Mouse (Mus musculus): ENCODE results near the gene Fgd6. TPM values are rescaled to one million over a fixed set of nuclear protein-coding genes. Genes with fewer than 3 reads are reported as not detected.

Fgd6 gene
- total and polyA plus RNA-seq, 3 experiments, result 1.2 to 2.8 TPM; not detected in 1

DNA sequence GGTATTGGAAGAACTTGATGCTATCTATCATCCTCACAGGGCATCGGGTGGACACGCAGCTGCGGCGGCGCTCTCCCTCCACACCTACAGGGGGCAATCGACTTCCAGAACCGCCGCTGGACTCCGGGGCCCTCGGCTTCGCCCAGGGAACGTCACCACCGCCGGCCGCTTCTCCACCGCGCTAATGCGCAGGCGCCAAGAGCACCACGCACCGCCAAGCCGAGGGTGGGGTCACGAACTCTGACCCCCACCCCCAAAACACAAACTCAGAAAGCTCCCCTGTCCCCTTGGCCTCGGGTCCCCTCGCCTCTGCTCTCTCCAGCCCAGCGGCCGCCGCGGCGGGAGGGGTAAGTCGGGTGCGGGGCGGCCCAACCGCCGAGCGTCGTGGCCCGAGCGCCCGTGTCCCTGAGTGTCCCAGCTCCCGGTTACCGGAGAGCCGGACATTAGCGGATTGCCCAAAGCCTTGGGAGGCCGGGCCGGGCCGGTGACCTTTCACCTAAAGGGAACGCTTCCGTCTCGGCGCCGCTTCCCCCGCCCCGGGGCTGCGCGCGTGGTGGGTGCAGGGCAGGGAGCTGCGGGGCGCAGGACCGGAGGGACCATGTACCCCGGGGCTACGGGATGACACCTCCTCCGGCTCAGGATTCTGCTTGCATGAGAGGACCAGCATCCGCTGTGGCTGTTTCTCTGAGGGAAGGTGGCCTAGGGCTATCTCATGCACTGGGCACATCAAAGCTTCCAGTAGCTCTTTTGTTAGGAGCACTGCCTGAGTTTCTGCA, 112.1 kb downstream of the Fgd6 start, which contains the start of gene Nr2c1:
Gene Nr2c1, plus strand, starts transcription at position 268 of the 776 bp plus-strand sequence.
- DNase-seq (ENCODE audit: low read depth, low spot score), result peak; percentile 85
- H3K36me3 ChIP-seq (ENCODE audit: control insufficient read depth in 1 of 2, insufficient read depth in 2 of 2, low read length in 2 of 2), result peaks cover 0 to 3% of the 10 kb centered on the region in 2 experiments; a peak in 1 of 4 replicates
- H3K9ac ChIP-seq (ENCODE audit: control insufficient read depth, low read depth, low read length, poor library complexity, severe bottlenecking), result peak within 1 kb of the TSS; percentile 78
- no peaks in the 10 kb centered on the region for H3K9me3 ChIP-seq (replicated peaks; ENCODE audit: insufficient read depth, low read length)
- no peaks in the 10 kb centered on the region for H3K27me3 ChIP-seq (ENCODE audit: control insufficient read depth in 1 of 2, insufficient read depth in 2 of 2, low read length in 2 of 2)
- H3K79me2 ChIP-seq (ENCODE audit: control insufficient read depth, insufficient read depth, low read length, poor library complexity), result peaks cover 8% of the 10 kb centered on the region; the same call in 1 of the 2 replicates
- H3K4me1 ChIP-seq (ENCODE audit: control insufficient read depth in 1 of 2, insufficient read depth in 2 of 2, low read length in 2 of 2), result peaks cover 0 to 3% of the 10 kb centered on the region in 2 experiments; a peak in 1 of 4 replicates
- peak within 1 kb of the TSS; percentile 26 for H3K27ac ChIP-seq (ENCODE audit: control insufficient read depth, low read depth, low read length)
- H3K4me3 ChIP-seq (ENCODE audit: control insufficient read depth in 1 of 2, insufficient read depth in 1 of 2, low read depth in 2 of 2, low read length in 2 of 2), result peak within 1 kb of the TSS; percentile 72 to 75
- TF ChIP-seq CTCF (IDR thresholded peaks at IDR 0.05 in 2 of 3, conservative IDR thresholded peaks at IDR 0.05 in 1 of 3; ENCODE audit: control insufficient read depth in 1 of 3, insufficient read depth in 1 of 3, low read depth in 2 of 3, low read length in 3 of 3, poor library complexity in 1 of 3, severe bottlenecking in 1 of 3) (peak; percentile 9 to 84 (median 55); a peak in 5 of 6 replicates), GABPA (IDR thresholded peaks at IDR 0.05; ENCODE audit: low read depth, low read length) (no peak; the same call in 1 of the 2 replicates), ZNF384 (IDR thresholded peaks at IDR 0.05; ENCODE audit: low read depth, low read length) (no peak), ZKSCAN1 (IDR thresholded peaks at IDR 0.05; ENCODE audit: low read depth, low read length) (no peak), MAFK (IDR thresholded peaks at IDR 0.05; ENCODE audit: borderline replicate concordance, low read depth, low read length) (no peak), CHD1 (IDR thresholded peaks at IDR 0.05; ENCODE audit: low read depth, low read length) (no peak), MXI1 (IDR thresholded peaks at IDR 0.05; ENCODE audit: low read depth, low read length) (no peak), KAT2A (conservative IDR thresholded peaks at IDR 0.05; ENCODE audit: low read depth, low read length) (no peak), SMC3 (IDR thresholded peaks at IDR 0.05; ENCODE audit: low read depth, low read length) (no peak), EP300 (IDR thresholded peaks at IDR 0.05; ENCODE audit: low read depth in 1 of 2, low read length in 2 of 2) (no peak), ETS1 (IDR thresholded peaks at IDR 0.05; ENCODE audit: low read depth, low read length) (no peak), TBP (IDR thresholded peaks at IDR 0.05; ENCODE audit: low read depth, low read length) (no peak), MYC (IDR thresholded peaks at IDR 0.05; ENCODE audit: low read depth, low read length) (no peak), USF1 (IDR thresholded peaks at IDR 0.05; ENCODE audit: low read depth, low read length) (no peak), POLR2AphosphoS2 (IDR thresholded peaks at IDR 0.05; ENCODE audit: low read length) (no peak), TAL1 (IDR thresholded peaks at IDR 0.05; ENCODE audit: low read length) (no peak), MEF2A (IDR thresholded peaks at IDR 0.05; ENCODE audit: extremely low read depth, insufficient replicate concordance, low read depth, low read length, poor library complexity, severe bottlenecking) (no peak), E2F4 (IDR thresholded peaks at IDR 0.05; ENCODE audit: borderline replicate concordance, low read depth, low read length) (no peak), CHD2 (IDR thresholded peaks at IDR 0.05; ENCODE audit: low read length) (no peak), TCF12 (IDR thresholded peaks at IDR 0.05; ENCODE audit: low read depth, low read length) (peak; percentile 24; the same call in 1 of the 2 replicates), ZC3H11A (IDR thresholded peaks at IDR 0.05; ENCODE audit: low read depth, low read length) (no peak), UBTF (IDR thresholded peaks at IDR 0.05; ENCODE audit: borderline replicate concordance, insufficient read depth, low read depth, low read length) (no peak), SIN3A (IDR thresholded peaks at IDR 0.05; ENCODE audit: low read length) (peak; percentile 23), ELF1 (IDR thresholded peaks at IDR 0.05; ENCODE audit: low read depth, low read length) (no peak), GATA1 (IDR thresholded peaks at IDR 0.05; ENCODE audit: low read depth, low read length) (no peak), RAD21 (IDR thresholded peaks at IDR 0.05; ENCODE audit: low read depth, low read length) (no peak), NRF1 (IDR thresholded peaks at IDR 0.05; ENCODE audit: insufficient read depth, low read depth, low read length, poor library complexity, severe bottlenecking) (peak; percentile 72; the same call in 1 of the 2 replicates), HCFC1 (IDR thresholded peaks at IDR 0.05; ENCODE audit: low read depth, low read length) (peak; percentile 79), MAZ (IDR thresholded peaks at IDR 0.05; ENCODE audit: low read depth, low read length) (0 out of 2 replicates have a peak, but pooled peaks have one; percentile 16), RCOR1 (IDR thresholded peaks at IDR 0.05; ENCODE audit: low read depth, low read length) (no peak), MYB (IDR thresholded peaks at IDR 0.05; ENCODE audit: low read depth, low read length) (no peak), POLR2AphosphoS5 (IDR thresholded peaks at IDR 0.05; ENCODE audit: borderline replicate concordance, low read depth, low read length) (no peak), POLR2A (IDR thresholded peaks at IDR 0.05; ENCODE audit: control insufficient read depth in 1 of 2, insufficient read depth in 1 of 2, low read depth in 1 of 2, low read length in 2 of 2, poor library complexity in 1 of 2) (peak; percentile 49 to 67; a peak in 2 of 4 replicates), USF2 (IDR thresholded peaks at IDR 0.05; ENCODE audit: borderline replicate concordance in 1 of 2, insufficient read depth in 1 of 2, low read depth in 1 of 2, low read length in 2 of 2) (no peak), BHLHE40 (IDR thresholded peaks at IDR 0.05; ENCODE audit: borderline replicate concordance, low read depth, low read length) (no peak)

All from MEL (cell line).